Mouse (Mus musculus) midbrain, embryonic 11.5 days (tissue): ENCODE data around the gene Hspg2. TPM values are rescaled to one million over a fixed set of nuclear protein-coding genes. Genes with fewer than 3 reads are reported as not detected.

Source experiments
- ATAC-seq: fragments of 200-750 bp; cut with Nextera tagmentation; 2 replicates; pipeline ENCODE4 v1.8.0; 2017; ENCODE audit warnings: moderate TSS enrichment, moderate library complexity; ENCODE audit not compliant: low FRiP score
- DNase-seq: peaks from one replicate; pipeline ENCODE4 v3.0.0; 2015; ENCODE audit warnings: low spot score; ENCODE audit errors: missing footprints
- H3K27ac ChIP-seq: fragments of 300-500 bp; sonication (generic); 2 replicates; pipeline ENCODE4 v1.5.1; 2014; ENCODE audit warnings: low read depth, low read length
- H3K27me3 ChIP-seq: fragments of 300-500 bp; sonication (generic); 2 replicates; pipeline ENCODE4 v1.6.1; 2014; ENCODE audit warnings: mild to moderate bottlenecking, low read length, moderate library complexity, mixed read lengths; ENCODE audit not compliant: control insufficient read depth, insufficient read depth
- H3K36me3 ChIP-seq: fragments of 300-500 bp; sonication (generic); 2 replicates; pipeline ENCODE4 v1.6.1; 2014; ENCODE audit warnings: mild to moderate bottlenecking, low read length, moderate library complexity, mixed read lengths; ENCODE audit not compliant: control insufficient read depth, insufficient read depth
- H3K4me1 ChIP-seq: fragments of 300-500 bp; sonication (generic); 2 replicates; pipeline ENCODE4 v1.6.1; 2014; ENCODE audit warnings: low read length; ENCODE audit not compliant: control insufficient read depth, insufficient read depth
- H3K4me2 ChIP-seq: fragments of 300-500 bp; sonication (generic); 2 replicates; pipeline ENCODE4 v1.6.1; 2014; ENCODE audit warnings: mild to moderate bottlenecking, moderate library complexity
- H3K4me3 ChIP-seq: fragments of 300-500 bp; sonication (generic); 2 replicates; pipeline ENCODE4 v1.5.1; 2014; ENCODE audit warnings: low read depth, low read length
- H3K9ac ChIP-seq: fragments of 300-500 bp; sonication (generic); 2 replicates; pipeline ENCODE4 v1.6.1; 2014; ENCODE audit warnings: low read length
- H3K9me3 ChIP-seq: fragments of 300-500 bp; sonication (generic); 2 replicates; pipeline ENCODE4 v1.6.1; 2016; ENCODE audit warnings: low read length; ENCODE audit not compliant: control insufficient read depth
- WGBS: fragments of 180-500 bp; shearing (Covaris S2); extraction: QIAGEN DNeasy Blood & Tissue Kit; methylation state at CpG from one replicate; pipeline ENCODE4 v1.1.7; 2014; 5-methylcytosine and 5-hydroxymethylcytosine counted together
- polyA plus RNA-seq: library from polyadenylated mRNA; unstranded; fragments of >200 nt; fragmentation: Nextera tagmentation; extraction: Ambion mirVana; gene quantifications from 2 replicates; pipeline ENCODE4 v1.2.1, GENCODE M21; 2014

The Hspg2 gene
- polyA plus RNA-seq, 1 experiment from 2014 or later = 11.2 TPM

DNA sequence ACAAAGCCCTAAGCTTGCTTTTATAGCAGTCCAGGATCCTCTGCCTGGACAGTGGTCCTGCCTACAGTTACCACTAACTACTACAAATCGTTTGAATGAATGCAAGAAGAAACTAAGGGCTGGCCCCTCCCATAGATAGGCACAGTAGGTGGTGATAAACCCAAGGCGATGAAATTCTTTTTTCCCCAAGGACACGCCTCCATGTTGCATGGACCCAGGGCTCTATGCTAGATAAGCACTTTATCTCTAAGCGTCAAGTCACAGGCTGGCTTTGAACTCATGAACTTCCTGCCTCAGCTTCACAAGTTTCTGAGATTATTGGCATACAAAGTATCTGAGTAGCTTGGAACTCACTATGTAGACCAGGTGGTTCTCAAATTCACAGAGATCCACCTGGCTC lies 11.3 kb upstream of the Hspg2 start:
- 82% methylated on average over 4 of the region's 4 CpGs for WGBS
- Histone ChIP-seq H3K4me1 (no peaks in the 10 kb centered on the region), H3K27ac (no peak overlapping the region), H3K4me3 (no peak overlapping the region), H3K36me3 (no peaks in the 10 kb centered on the region), H3K9ac (no peak overlapping the region), H3K9me3 (no peaks in the 10 kb centered on the region), H3K27me3 (no peaks in the 10 kb centered on the region), H3K4me2 (no peak overlapping the region)
- peak; percentile 74 for DNase-seq
- no peak for ATAC-seq

DNA sequence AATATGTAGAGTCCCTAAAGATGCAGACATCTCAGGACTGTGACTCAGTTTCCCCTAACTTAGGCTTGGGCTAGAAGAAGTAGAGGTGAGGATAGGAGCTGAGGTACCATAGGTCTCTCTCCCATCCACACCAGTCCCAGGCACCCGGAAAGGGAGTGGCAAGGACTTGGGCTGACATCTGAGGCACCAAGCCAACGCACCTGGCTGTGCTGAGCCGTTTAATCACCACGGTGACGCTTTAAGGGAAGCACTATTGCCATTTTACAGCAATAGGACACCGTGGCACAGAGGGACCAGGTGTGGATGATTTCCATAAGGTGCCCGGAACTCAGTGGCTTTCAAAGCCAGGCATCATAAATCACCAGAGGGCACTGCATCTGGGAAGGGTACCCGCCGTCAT lies 10.3 kb upstream of the Hspg2 start:
- Histone ChIP-seq H3K27ac (no peak overlapping the region), H3K9me3 (no peaks in the 10 kb centered on the region), H3K4me2 (no peak overlapping the region), H3K4me1 (no peaks in the 10 kb centered on the region), H3K36me3 (no peaks in the 10 kb centered on the region), H3K9ac (no peak overlapping the region), H3K4me3 (no peak overlapping the region), H3K27me3 (no peaks in the 10 kb centered on the region)
- 89% methylated on average over 9 of the region's 9 CpGs for WGBS
- ATAC-seq (no peak), DNase-seq (peak; percentile 37)

DNA sequence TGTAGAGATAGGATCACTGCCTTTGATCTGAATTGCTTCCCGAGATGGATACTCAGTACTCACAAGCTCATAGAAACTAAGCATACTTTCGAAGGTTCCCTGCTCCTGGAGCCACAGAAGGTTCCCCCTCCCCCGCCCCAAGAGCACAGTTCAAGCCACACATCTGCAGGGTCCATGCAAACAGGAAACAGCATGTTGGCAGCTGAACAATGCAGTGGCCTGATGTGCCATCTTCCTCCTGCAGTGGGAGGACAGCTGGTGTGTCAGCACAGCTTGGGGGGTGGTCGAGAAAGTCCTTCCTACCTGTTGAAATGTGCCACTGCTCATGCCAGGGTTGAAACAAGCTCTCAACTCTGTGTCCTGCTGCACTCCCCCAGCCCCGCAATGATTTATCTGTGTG lies 9.7 kb upstream of the Hspg2 start:
- H3K9me3 ChIP-seq = no peaks in the 10 kb centered on the region
- 77% methylated on average over 5 of the region's 5 CpGs for WGBS
- ATAC-seq (no peak), DNase-seq (peak; percentile 82)
- no peak overlapping the region for H3K27ac ChIP-seq
- H3K4me1 ChIP-seq = no peaks in the 10 kb centered on the region
- no peak overlapping the region for H3K4me2 ChIP-seq
- H3K4me3 ChIP-seq = no peak overlapping the region
- no peak overlapping the region for H3K9ac ChIP-seq
- no peaks in the 10 kb centered on the region for H3K27me3 ChIP-seq
- H3K36me3 ChIP-seq = no peaks in the 10 kb centered on the region

DNA sequence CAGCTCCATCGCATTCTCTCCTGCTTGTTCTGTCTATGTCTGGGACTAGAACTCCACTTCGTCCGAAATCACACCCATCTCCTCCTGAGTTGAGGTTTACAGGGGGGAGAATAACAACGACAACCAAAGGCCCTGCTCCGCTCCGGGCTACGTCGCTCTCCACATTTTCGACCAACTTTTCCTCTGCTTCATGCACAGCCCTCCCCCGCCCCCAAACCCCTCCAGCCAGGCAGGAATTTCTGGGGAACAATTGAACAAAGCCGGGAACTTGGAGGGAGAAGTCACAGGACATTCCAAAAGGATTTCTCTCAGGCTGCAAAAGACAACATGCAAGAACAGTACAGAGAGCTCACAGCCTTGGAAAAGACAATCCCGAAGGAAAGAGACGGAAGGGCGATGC lies 7.9 kb upstream of the Hspg2 start:
- Histone ChIP-seq H3K27ac (no peak overlapping the region), H3K9me3 (no peaks in the 10 kb centered on the region), H3K4me3 (no peak overlapping the region), H3K9ac (0 out of 2 replicates have a peak overlapping the region, but pooled peaks have one; percentile 9), H3K36me3 (no peaks in the 10 kb centered on the region), H3K4me1 (no peaks in the 10 kb centered on the region), H3K27me3 (no peaks in the 10 kb centered on the region), H3K4me2 (no peak overlapping the region)
- DNase-seq (peak; percentile 35), ATAC-seq (no peak)
- 58% methylated on average over 14 of the region's 14 CpGs for WGBS

DNA sequence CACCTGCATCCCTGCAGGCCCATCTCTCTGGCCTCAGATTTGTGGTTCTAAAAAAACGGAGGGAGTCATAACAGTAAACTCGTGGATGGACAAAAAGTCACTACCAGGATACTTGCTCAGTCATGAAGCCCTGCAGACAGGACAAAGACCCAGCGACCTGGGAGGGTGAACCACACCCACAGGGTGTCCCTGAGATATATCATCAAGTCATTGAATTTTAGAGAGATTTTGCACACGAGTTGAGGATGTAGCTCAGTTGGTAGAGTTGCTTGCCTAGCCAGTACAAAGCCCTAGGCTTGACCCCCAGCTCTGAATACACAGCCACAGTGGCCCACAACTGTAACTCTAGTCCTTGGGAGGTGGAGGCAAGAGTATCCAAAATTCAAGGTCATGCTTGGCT lies 7.4 kb upstream of the Hspg2 start:
- DNase-seq (peak; percentile 77), ATAC-seq (no peak)
- Histone ChIP-seq H3K9me3 (no peaks in the 10 kb centered on the region), H3K36me3 (no peaks in the 10 kb centered on the region), H3K27ac (no peak overlapping the region), H3K4me1 (no peaks in the 10 kb centered on the region), H3K4me2 (no peak overlapping the region), H3K9ac (0 out of 2 replicates have a peak overlapping the region, but pooled peaks have one; percentile 9), H3K27me3 (no peaks in the 10 kb centered on the region), H3K4me3 (no peak overlapping the region)
- 69% methylated on average over 4 of the region's 4 CpGs for WGBS

DNA sequence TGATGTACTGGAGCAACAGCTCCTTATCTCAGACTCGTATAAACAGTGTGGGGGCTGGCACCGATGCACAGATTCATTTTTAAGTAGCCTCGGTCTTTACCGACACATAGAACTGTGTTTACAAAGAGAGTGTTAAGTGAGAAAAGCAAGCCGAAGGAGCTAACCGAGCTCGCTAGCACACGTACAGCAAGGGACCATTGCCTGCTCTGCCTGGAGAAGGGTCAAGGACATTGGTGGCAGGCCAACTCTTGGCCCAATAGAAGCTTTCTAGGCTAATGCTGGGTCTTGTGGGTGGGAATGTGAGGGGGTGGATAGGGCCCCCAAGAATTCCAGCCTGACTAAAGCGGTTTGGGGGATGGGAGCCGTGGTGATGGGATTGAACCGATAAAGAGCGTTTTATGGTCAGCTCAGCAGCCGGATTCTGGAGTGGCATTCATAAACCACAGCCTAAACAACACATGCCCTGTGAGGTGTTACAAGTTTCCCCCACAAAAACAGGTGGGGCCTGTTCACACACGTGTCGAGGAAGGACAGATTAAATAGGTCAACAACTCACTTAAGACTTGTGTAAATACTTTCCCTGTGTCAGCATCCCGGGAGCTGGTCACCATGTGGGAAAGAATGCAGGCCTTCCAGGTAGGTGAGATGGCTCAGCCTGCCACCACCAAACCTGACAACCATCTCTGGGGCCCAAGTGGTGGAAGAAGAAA lies 6.4 kb upstream of the Hspg2 start:
- Histone ChIP-seq H3K36me3 (no peaks in the 10 kb centered on the region), H3K4me3 (no peak overlapping the region), H3K27ac (no peak overlapping the region), H3K9me3 (no peaks in the 10 kb centered on the region), H3K4me1 (no peaks in the 10 kb centered on the region), H3K4me2 (no peak overlapping the region), H3K27me3 (no peaks in the 10 kb centered on the region), H3K9ac (no peak overlapping the region)
- DNase-seq (peak; percentile 73), ATAC-seq (no peak)
- WGBS = 87% methylated on average over 16 of the region's 16 CpGs

DNA sequence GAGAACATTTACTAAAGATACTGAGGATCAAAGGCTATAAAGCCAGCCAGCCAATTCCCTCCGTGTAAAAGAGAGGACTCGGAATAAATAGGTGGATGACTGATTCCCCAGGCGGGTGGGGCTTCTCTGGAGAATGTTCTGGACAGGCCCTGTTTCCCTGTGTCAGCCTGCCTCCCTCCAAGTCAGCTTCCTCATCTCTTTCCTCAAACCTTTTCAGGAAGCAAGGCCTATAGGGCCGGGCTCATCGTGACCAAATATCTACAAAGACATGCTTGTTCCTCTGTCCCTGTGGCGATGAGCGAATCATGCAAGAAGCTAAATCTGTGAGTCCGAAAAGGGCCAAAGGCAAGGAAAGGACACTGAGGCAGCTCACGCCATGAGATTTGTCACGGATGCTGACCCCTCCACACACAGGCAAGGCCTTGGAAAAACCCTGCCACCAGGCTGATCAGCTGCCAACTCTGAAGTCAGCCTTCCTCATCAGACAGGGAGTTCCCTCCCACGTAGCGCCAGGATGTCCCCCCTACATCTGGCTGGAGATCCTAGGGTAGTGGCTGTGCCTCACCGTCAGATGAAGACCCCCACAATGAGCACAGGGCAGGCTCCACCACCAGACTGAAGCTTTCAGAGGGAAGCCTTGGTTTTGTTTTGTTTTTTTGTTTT lies 3.3 kb upstream of the Hspg2 start:
- H3K27ac ChIP-seq = no peak overlapping the region
- H3K4me3 ChIP-seq = no peak overlapping the region
- no peaks in the 10 kb centered on the region for H3K36me3 ChIP-seq
- DNase-seq = peak; percentile 85
- WGBS = 77% methylated on average over 13 of the region's 13 CpGs
- 0 out of 2 replicates have a peak, but pooled peaks cover 2% of the 10 kb centered on the region for H3K27me3 ChIP-seq
- H3K9me3 ChIP-seq = no peaks in the 10 kb centered on the region
- H3K4me1 ChIP-seq = peaks cover 12% of the 10 kb centered on the region
- no peak overlapping the region for H3K4me2 ChIP-seq
- no peak for ATAC-seq
- no peak overlapping the region for H3K9ac ChIP-seq

DNA sequence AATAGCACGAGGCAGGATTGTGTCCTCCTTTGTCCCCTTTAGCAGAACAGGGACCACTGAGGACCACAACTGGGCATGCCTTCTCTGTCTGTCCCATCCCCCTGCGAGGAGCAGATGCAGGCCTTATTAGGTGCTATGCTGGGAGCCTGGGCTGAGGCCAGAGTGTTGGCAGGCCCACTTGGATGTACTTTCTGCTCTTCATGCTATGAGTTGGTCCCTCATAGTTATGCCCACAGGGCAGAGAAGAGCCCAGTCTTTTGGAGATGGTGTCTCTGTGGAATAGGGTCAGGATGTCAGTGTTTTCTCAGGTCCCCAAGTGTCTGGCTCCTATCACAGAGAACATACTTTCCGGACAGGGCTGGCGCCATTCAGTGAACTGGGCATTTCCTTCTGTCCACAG lies 1.6 kb upstream of the Hspg2 start:
- Histone ChIP-seq H3K9me3 (no peaks in the 10 kb centered on the region), H3K36me3 (no peaks in the 10 kb centered on the region), H3K4me3 (no peak overlapping the region), H3K4me1 (peaks cover 12% of the 10 kb centered on the region), H3K27me3 (0 out of 2 replicates have a peak, but pooled peaks cover 2% of the 10 kb centered on the region), H3K4me2 (no peak overlapping the region), H3K9ac (no peak overlapping the region), H3K27ac (no peak overlapping the region; the same call in 1 of the 2 replicates)
- DNase-seq (no peak), ATAC-seq (no peak)
- 75% methylated on average over 4 of the region's 4 CpGs for WGBS

DNA sequence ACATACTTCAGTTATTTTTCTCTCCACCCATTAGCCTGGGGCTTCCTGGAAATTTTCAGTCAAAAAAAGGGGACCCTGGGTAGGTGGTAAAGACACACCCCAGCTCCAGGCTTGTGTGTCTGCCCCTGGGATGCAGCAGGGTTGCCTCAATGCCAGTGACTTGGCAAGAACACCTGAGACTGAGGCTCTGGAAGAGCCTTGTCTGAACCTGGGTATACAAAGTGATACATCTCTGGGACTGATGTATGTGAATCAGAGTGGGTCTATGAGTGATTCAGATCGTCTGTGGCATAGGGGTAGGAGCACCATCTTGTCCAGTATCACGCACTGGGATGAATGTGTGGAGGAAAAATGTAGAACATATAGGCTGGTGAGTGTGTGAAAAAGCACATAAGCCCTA lies 1.0 kb upstream of the Hspg2 start:
- H3K4me3 ChIP-seq = no peak overlapping the region
- H3K27ac ChIP-seq = no peak overlapping the region; the same call in 1 of the 2 replicates
- H3K27me3 ChIP-seq = 0 out of 2 replicates have a peak, but pooled peaks cover 2% of the 10 kb centered on the region
- WGBS = 83% methylated on average over 2 of the region's 2 CpGs
- H3K4me2 ChIP-seq = no peak overlapping the region
- no peak for ATAC-seq
- H3K36me3 ChIP-seq = no peaks in the 10 kb centered on the region
- no peak overlapping the region for H3K9ac ChIP-seq
- no peak for DNase-seq
- H3K4me1 ChIP-seq = peaks cover 12% of the 10 kb centered on the region
- no peaks in the 10 kb centered on the region for H3K9me3 ChIP-seq
